Mouse (Mus musculus): ENCODE measurements at regions not wholly inside any gene's neighbourhood (a gene's known extent, or its start where the extent isn't known, plus 50 kb on each side); places are given as distances from the start of the nearest gene placed in this dataset.

DNA sequence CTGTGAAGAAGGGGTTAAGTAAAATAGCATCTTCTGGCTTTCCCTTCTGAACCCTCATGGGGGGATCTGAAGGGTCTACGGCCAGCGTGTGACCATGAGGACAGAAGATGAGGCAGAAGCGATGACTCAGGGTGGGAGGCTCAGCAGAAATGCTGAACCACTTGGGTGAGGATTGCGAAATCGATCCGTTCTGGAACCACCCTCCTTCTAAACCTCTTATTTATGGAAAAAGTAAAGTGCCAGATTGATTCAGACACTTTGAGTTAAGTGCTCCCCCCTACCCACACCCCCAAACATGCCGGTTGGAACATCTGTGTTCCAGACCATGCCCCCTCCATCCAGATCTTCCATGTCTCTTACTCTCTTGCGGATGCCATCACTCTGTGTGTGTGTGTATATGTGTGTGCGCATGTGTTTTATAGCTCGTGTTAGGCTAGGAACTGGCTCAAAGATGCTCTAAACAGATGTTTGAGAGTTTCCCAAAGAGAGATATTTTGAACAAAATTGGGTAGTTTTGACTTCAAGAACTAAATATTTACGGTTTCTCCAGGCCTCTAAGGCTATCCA lies 190.2 kb upstream of the Prickle1 start:
- Histone ChIP-seq H3K4me2 (no peak overlapping the region), H3K9ac (replicated peaks) (no peak overlapping the region), H3K9me3 (no peaks in the 10 kb centered on the region), H3K4me3 (replicated peaks) (no peak overlapping the region), H3K27ac (no peak overlapping the region), H3K27me3 (no peaks in the 10 kb centered on the region), H3K4me1 (replicated peaks) (peaks cover 22% of the 10 kb centered on the region), H3K36me3 (no peaks in the 10 kb centered on the region)
- 91% methylated on average over 11 of the region's 11 CpGs for WGBS
- no peak for ATAC-seq (ENCODE audit: insufficient number of reproducible peaks, insufficient read depth, low FRiP score, low TSS enrichment, low read depth)

GRCm38 (mm10) chr15:93783736-93784135 lies 188.0 kb upstream of the Prickle1 start:
- Histone ChIP-seq H3K36me3 (no peaks in the 10 kb centered on the region), H3K9ac (replicated peaks) (no peak overlapping the region), H3K27me3 (no peaks in the 10 kb centered on the region), H3K27ac (no peak overlapping the region), H3K4me3 (replicated peaks) (no peak overlapping the region), H3K4me2 (no peak overlapping the region), H3K4me1 (replicated peaks) (peaks cover 6% of the 10 kb centered on the region; the same call in 1 of the 2 replicates), H3K9me3 (no peaks in the 10 kb centered on the region)
- WGBS, result 79% methylated on average over 4 of the region's 4 CpGs
- no peak for ATAC-seq (ENCODE audit: insufficient number of reproducible peaks, insufficient read depth, low FRiP score, low TSS enrichment, low read depth)

GRCm38 (mm10) chr15:93775199-93775745 lies 179.6 kb upstream of the Prickle1 start:
- peak overlapping the region; percentile 72; the same call in 1 of the 2 replicates for H3K27ac ChIP-seq
- WGBS, result 73% methylated on average over 12 of the region's 12 CpGs
- no peaks in the 10 kb centered on the region for H3K36me3 ChIP-seq
- no peak for ATAC-seq (ENCODE audit: insufficient number of reproducible peaks, insufficient read depth, low FRiP score, low TSS enrichment, low read depth)
- H3K4me2 ChIP-seq, result no peak overlapping the region
- H3K4me3 ChIP-seq (replicated peaks), result no peak overlapping the region
- H3K27me3 ChIP-seq, result no peaks in the 10 kb centered on the region
- H3K9me3 ChIP-seq, result no peaks in the 10 kb centered on the region
- H3K9ac ChIP-seq (replicated peaks), result no peak overlapping the region
- peaks cover 17% of the 10 kb centered on the region; the same call in 1 of the 2 replicates for H3K4me1 ChIP-seq (replicated peaks)

DNA sequence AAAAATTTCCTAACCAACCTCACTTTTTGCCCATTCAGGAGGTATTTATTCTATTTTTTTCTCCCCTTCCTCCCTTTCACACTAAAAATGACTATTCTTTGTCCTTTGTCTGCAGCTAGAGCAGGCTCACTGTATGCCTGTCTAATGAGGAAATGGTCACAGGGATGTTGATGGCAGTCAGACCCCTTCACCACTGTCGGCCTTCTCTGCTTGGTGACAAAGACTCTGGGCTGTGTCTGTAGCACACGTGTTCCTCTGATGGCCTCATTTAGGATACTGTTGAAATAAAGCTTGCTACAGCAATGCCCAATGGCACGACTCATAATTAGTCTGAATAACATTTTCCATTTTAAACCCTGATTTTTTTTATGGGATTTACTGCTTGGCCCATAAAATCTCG lies 178.6 kb upstream of the Prickle1 start:
- 48% methylated on average over 4 of the region's 4 CpGs for WGBS
- H3K4me2 ChIP-seq, result no peak overlapping the region
- no peak overlapping the region for H3K4me3 ChIP-seq (replicated peaks)
- peaks cover 26% of the 10 kb centered on the region for H3K4me1 ChIP-seq (replicated peaks)
- H3K27ac ChIP-seq, result peak overlapping the region; percentile 72
- ATAC-seq (ENCODE audit: insufficient number of reproducible peaks, insufficient read depth, low FRiP score, low TSS enrichment, low read depth), result peak; percentile 54; the same call in 1 of the 2 replicates
- H3K9ac ChIP-seq (replicated peaks), result no peak overlapping the region
- no peaks in the 10 kb centered on the region for H3K9me3 ChIP-seq
- no peaks in the 10 kb centered on the region for H3K27me3 ChIP-seq
- H3K36me3 ChIP-seq, result no peaks in the 10 kb centered on the region

DNA sequence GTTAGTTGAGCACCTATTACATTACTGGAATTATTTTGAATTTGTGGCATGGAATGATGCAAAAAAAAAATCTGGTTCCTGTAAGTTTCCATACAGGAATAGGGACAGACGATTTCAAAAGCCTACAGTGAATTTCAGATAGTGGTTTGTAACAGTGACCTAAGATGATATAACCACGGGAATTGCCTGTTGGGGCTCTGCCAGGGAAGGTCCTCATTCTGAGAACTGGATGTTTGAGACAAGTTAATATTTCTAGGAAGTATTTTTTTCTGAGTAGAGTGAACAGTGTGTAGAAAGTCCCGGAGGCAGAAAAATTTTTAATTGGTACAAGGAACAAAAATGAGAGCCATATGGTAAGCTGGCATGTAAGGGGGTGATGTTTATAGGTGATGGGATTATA lies 171.3 kb upstream of the Prickle1 start:
- WGBS, result 72% methylated on average over 3 of the region's 3 CpGs
- H3K27ac ChIP-seq, result no peak overlapping the region
- peaks cover 29% of the 10 kb centered on the region for H3K4me1 ChIP-seq (replicated peaks)
- no peak overlapping the region for H3K4me3 ChIP-seq (replicated peaks)
- no peaks in the 10 kb centered on the region for H3K9me3 ChIP-seq
- H3K4me2 ChIP-seq, result no peak overlapping the region
- no peaks in the 10 kb centered on the region for H3K36me3 ChIP-seq
- no peak overlapping the region for H3K9ac ChIP-seq (replicated peaks)
- ATAC-seq (ENCODE audit: insufficient number of reproducible peaks, insufficient read depth, low FRiP score, low TSS enrichment, low read depth), result no peak
- peaks cover 7% of the 10 kb centered on the region for H3K27me3 ChIP-seq

DNA sequence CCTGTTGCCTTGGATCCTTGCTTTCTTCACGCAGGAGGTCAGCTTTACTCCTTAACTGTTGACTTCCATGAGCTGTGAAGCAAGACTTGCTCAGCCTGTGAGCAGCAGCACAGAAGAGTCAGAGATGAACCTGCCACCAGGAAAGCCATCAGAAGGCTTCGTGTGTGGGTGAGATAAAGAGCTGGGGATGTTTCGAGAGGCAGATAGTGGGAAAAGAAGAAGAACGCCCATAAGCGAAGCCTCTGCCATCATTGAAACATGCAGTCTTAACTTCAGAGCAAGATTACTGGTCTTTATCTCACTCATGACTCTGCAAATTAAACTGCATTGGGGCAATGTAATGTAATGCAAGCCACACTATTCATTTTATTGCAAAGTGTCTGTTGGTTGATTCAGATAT lies 167.4 kb upstream of the Prickle1 start:
- Histone ChIP-seq H3K9me3 (no peaks in the 10 kb centered on the region), H3K9ac (replicated peaks) (no peak overlapping the region), H3K4me2 (no peak overlapping the region), H3K36me3 (no peaks in the 10 kb centered on the region), H3K27ac (no peak overlapping the region), H3K27me3 (peaks cover 7% of the 10 kb centered on the region), H3K4me3 (replicated peaks) (no peak overlapping the region), H3K4me1 (replicated peaks) (peaks cover 9% of the 10 kb centered on the region; the same call in 1 of the 2 replicates)
- 91% methylated on average over 5 of the region's 5 CpGs for WGBS
- ATAC-seq (ENCODE audit: insufficient number of reproducible peaks, insufficient read depth, low FRiP score, low TSS enrichment, low read depth), result no peak

- Histone ChIP-seq H3K4me2 (no peak overlapping the region), H3K9me3 (no peaks in the 10 kb centered on the region), H3K9ac (replicated peaks) (no peak overlapping the region), H3K4me3 (replicated peaks) (no peak overlapping the region), H3K4me1 (replicated peaks) (0 out of 2 replicates have a peak, but pooled peaks cover under 1% of the 10 kb centered on the region), H3K27me3 (peaks cover 4% of the 10 kb centered on the region; the same call in 1 of the 2 replicates), H3K27ac (no peak overlapping the region), H3K36me3 (no peaks in the 10 kb centered on the region)
- no peak for ATAC-seq (ENCODE audit: insufficient number of reproducible peaks, insufficient read depth, low FRiP score, low TSS enrichment, low read depth)
- WGBS, result 81% methylated on average over 8 of the region's 8 CpGs
These were observed 162.6 kb upstream of the Prickle1 start for GRCm38 (mm10) chr15:93758204-93758836.

GRCm38 (mm10) chr15:93755989-93756388 lies 160.3 kb upstream of the Prickle1 start:
- no peaks in the 10 kb centered on the region for H3K27me3 ChIP-seq
- no peaks in the 10 kb centered on the region; the same call in 1 of the 2 replicates for H3K4me1 ChIP-seq (replicated peaks)
- WGBS, result 78% methylated on average over 5 of the region's 5 CpGs
- no peak overlapping the region for H3K4me2 ChIP-seq
- H3K36me3 ChIP-seq, result no peaks in the 10 kb centered on the region
- H3K9ac ChIP-seq (replicated peaks), result no peak overlapping the region
- no peak overlapping the region for H3K4me3 ChIP-seq (replicated peaks)
- ATAC-seq (ENCODE audit: insufficient number of reproducible peaks, insufficient read depth, low FRiP score, low TSS enrichment, low read depth), result no peak
- H3K9me3 ChIP-seq, result no peaks in the 10 kb centered on the region
- no peak overlapping the region for H3K27ac ChIP-seq

- Histone ChIP-seq H3K4me3 (replicated peaks) (no peak overlapping the region), H3K36me3 (no peaks in the 10 kb centered on the region), H3K27me3 (no peaks in the 10 kb centered on the region), H3K27ac (no peak overlapping the region), H3K9ac (replicated peaks) (no peak overlapping the region), H3K4me1 (replicated peaks) (peaks cover 3% of the 10 kb centered on the region; the same call in 1 of the 2 replicates), H3K4me2 (no peak overlapping the region), H3K9me3 (peaks cover 8% of the 10 kb centered on the region; the same call in 1 of the 2 replicates)
- WGBS, result 77% methylated on average over 14 of the region's 14 CpGs
- no peak for ATAC-seq (ENCODE audit: insufficient number of reproducible peaks, insufficient read depth, low FRiP score, low TSS enrichment, low read depth)
These were observed 156.1 kb upstream of the Prickle1 start for GRCm38 (mm10) chr15:93751817-93752216.

DNA sequence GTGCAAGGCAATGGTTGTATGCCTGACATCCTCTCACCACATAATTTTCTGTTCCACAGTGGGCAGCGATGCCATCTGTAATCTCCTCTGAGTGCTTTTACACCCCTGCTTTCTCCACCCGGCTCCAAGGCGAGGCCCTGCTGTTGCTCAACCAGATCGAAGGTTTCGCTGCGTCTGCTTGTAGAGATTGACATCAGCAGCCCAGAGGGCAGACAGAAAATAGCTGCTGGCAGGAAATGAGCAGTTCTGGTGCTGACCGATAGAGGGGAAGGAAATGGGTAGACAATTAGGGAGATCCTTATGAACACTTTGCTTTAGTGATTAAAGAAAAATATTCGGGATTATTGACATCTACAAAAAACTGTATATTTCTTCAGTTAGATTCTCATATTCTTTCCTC lies 155.3 kb upstream of the Prickle1 start:
- H3K36me3 ChIP-seq, result no peaks in the 10 kb centered on the region
- H3K4me3 ChIP-seq (replicated peaks), result no peak overlapping the region
- ATAC-seq (ENCODE audit: insufficient number of reproducible peaks, insufficient read depth, low FRiP score, low TSS enrichment, low read depth), result no peak
- no peak overlapping the region for H3K9ac ChIP-seq (replicated peaks)
- 16% methylated on average over 8 of the region's 8 CpGs for WGBS
- peaks cover 3% of the 10 kb centered on the region; the same call in 1 of the 2 replicates for H3K4me1 ChIP-seq (replicated peaks)
- 0 out of 2 replicates have a peak overlapping the region, but pooled peaks have one; percentile 23 for H3K27ac ChIP-seq
- H3K9me3 ChIP-seq, result peaks cover 8% of the 10 kb centered on the region; the same call in 1 of the 2 replicates
- H3K4me2 ChIP-seq, result no peak overlapping the region
- no peaks in the 10 kb centered on the region for H3K27me3 ChIP-seq

DNA sequence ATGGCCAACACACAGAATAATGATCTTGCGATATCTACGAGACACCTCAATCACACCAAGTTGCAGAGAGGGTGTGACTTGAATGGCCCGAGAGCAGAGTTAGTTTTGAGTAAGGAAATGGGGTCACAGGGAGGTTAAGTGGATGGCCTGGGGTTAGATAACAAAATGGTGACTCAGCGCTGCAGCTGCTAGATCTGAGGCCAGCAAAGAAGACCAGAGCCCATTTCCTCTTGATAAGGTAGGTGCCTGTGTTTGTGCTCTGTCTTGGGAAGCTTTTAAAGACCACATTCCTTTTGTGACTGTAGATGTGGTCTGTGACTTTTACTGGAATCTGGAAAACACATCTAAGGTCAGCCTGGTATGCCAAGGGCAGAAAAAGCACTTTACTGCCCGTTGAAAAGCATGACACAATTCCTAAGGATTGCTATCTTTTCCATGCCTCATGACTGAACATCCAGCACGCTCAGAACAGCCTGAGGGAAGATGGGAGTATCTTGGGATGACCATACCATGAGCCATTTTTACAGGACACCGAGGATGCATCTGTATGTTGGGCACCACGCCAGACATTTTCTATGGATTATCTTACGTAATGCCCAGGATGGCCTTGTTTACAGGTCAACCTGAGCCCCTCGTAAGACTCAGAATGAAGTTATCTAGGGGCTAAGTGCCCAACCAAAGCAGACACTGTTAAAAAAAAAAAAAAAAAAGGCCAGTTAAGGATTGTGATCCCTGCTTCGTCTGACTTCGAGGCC lies 148.7 kb upstream of the Prickle1 start:
- Histone ChIP-seq H3K4me1 (replicated peaks) (0 out of 2 replicates have a peak, but pooled peaks cover 4% of the 10 kb centered on the region), H3K27ac (no peak overlapping the region), H3K4me2 (no peak overlapping the region), H3K9ac (replicated peaks) (no peak overlapping the region), H3K9me3 (peaks cover 5% of the 10 kb centered on the region; the same call in 1 of the 2 replicates), H3K27me3 (no peaks in the 10 kb centered on the region), H3K36me3 (no peaks in the 10 kb centered on the region), H3K4me3 (replicated peaks) (no peak overlapping the region)
- no peak for ATAC-seq (ENCODE audit: insufficient number of reproducible peaks, insufficient read depth, low FRiP score, low TSS enrichment, low read depth)
- 42% methylated on average over 12 of the region's 12 CpGs for WGBS

Measured in limb, embryonic 12.5 days (tissue).